Mouse (Mus musculus): ENCODE data around the gene Cldn14. TPM values are rescaled to one million over a fixed set of nuclear protein-coding genes. Genes with fewer than 3 reads are reported as not detected.

The Cldn14 gene
- polyA plus RNA-seq, 1 experiment from 2014 or later = not detected

DNA sequence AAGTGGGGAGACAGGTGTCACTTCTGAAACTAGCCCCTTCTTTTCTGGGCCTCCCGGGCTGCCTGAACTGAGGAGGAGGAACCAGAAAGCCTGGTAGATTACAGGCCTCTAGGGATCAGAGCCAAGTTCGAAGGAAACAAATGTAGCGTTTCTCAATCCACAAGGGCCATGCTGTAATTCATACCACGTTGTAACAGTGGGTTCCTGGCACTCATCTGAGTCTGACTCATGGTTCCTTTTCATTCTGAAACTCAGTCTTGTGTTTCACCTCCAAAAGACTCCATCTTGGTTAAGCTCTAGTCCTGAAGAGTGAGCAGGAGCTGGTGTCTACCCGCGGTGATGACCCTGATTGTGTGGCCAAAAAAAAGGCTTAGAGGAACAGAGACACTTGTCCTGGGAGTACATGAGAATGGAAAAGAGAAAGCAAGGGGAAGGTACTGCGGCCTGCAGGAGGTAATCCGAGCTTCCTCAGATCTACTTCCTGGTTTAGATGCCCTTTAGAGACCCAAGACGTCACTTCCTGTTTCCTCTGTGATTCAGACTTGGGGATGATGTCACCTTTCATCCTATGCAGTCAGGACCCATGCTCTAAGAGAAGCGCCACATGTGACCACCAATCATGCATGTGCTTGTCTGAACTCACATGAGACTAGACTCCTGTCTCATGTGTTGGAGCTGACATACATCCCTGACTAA lies 94.6 kb downstream of the Cldn14 start:
- peaks cover 5% of the 10 kb centered on the region; the same call in 1 of the 2 replicates for H3K4me1 ChIP-seq (replicated peaks; ENCODE audit: control insufficient read depth, insufficient read depth, low read length)
- H3K4me3 ChIP-seq (ENCODE audit: low read length) = no peak overlapping the region
- H3K27ac ChIP-seq (ENCODE audit: low read length) = no peak overlapping the region
- no peaks in the 10 kb centered on the region for H3K36me3 ChIP-seq (ENCODE audit: control insufficient read depth, insufficient read depth, low read length)
- no peak for ATAC-seq (ENCODE audit: low read depth)
- no peaks in the 10 kb centered on the region for H3K27me3 ChIP-seq (ENCODE audit: control insufficient read depth, insufficient read depth, low read depth, low read length)
- no peak overlapping the region for H3K9ac ChIP-seq (ENCODE audit: low read length)
- 63% methylated on average over 10 of the region's 10 CpGs for WGBS
- H3K4me2 ChIP-seq (ENCODE audit: low read depth, low read length) = no peak overlapping the region
- no peaks in the 10 kb centered on the region for H3K9me3 ChIP-seq (ENCODE audit: control insufficient read depth, low read length)

DNA sequence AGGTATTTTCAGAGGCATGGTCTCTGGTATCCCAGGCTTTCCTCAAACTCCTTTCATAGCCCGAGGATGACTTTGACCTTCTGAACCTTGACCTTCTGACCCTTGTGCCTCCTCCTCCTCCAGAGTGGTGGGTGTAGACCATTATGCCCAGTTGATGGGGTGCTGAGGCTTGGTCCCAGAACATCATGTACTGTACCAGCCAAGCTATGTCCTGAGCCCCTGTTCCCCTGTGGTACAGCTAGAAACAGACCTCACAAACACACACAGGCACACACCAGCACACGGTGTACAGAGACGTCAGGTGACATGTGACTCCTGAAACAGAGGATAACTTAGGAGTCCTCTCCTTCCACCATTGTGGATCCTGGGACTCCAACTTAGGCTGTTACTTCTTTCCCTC lies 95.8 kb downstream of the Cldn14 start:
- Histone ChIP-seq H3K4me2 (ENCODE audit: low read depth, low read length) (no peak overlapping the region), H3K4me3 (ENCODE audit: low read length) (no peak overlapping the region), H3K36me3 (ENCODE audit: control insufficient read depth, insufficient read depth, low read length) (no peaks in the 10 kb centered on the region), H3K27ac (ENCODE audit: low read length) (no peak overlapping the region), H3K9ac (ENCODE audit: low read length) (no peak overlapping the region), H3K9me3 (ENCODE audit: control insufficient read depth, low read length) (no peaks in the 10 kb centered on the region), H3K27me3 (ENCODE audit: control insufficient read depth, insufficient read depth, low read depth, low read length) (no peaks in the 10 kb centered on the region), H3K4me1 (replicated peaks; ENCODE audit: control insufficient read depth, insufficient read depth, low read length) (peaks cover 2% of the 10 kb centered on the region; the same call in 1 of the 2 replicates)
- 53% methylated on average over 3 of the region's 3 CpGs for WGBS
- ATAC-seq (ENCODE audit: low read depth) = no peak

DNA sequence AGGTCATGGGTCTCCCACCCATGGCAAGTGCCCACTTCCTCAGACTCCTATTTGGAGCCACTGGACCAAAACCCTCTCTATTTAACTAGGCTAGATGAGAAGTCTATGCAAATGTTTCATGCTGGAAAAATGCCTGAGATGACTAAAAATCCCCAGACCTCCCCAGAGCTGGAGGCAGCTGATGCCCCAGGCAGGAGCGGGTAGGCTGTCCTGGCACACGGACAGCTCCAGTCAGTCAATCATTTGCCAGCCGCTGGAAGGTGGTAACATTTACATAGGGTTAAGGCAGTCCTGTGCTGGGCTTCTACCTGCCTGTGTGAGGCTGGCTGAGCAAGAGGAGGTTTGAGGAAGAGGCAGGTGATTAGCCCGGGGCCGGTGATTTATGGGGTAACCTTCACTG lies 96.5 kb downstream of the Cldn14 start:
- Histone ChIP-seq H3K27ac (ENCODE audit: low read length) (no peak overlapping the region), H3K4me1 (replicated peaks; ENCODE audit: control insufficient read depth, insufficient read depth, low read length) (no peaks in the 10 kb centered on the region; the same call in 1 of the 2 replicates), H3K4me3 (ENCODE audit: low read length) (no peak overlapping the region), H3K36me3 (ENCODE audit: control insufficient read depth, insufficient read depth, low read length) (no peaks in the 10 kb centered on the region), H3K27me3 (ENCODE audit: control insufficient read depth, insufficient read depth, low read depth, low read length) (no peaks in the 10 kb centered on the region), H3K9ac (ENCODE audit: low read length) (no peak overlapping the region), H3K9me3 (ENCODE audit: control insufficient read depth, low read length) (no peaks in the 10 kb centered on the region), H3K4me2 (ENCODE audit: low read depth, low read length) (no peak overlapping the region)
- 43% methylated on average over 5 of the region's 5 CpGs for WGBS
- peak; percentile 57 for ATAC-seq (ENCODE audit: low read depth)

DNA sequence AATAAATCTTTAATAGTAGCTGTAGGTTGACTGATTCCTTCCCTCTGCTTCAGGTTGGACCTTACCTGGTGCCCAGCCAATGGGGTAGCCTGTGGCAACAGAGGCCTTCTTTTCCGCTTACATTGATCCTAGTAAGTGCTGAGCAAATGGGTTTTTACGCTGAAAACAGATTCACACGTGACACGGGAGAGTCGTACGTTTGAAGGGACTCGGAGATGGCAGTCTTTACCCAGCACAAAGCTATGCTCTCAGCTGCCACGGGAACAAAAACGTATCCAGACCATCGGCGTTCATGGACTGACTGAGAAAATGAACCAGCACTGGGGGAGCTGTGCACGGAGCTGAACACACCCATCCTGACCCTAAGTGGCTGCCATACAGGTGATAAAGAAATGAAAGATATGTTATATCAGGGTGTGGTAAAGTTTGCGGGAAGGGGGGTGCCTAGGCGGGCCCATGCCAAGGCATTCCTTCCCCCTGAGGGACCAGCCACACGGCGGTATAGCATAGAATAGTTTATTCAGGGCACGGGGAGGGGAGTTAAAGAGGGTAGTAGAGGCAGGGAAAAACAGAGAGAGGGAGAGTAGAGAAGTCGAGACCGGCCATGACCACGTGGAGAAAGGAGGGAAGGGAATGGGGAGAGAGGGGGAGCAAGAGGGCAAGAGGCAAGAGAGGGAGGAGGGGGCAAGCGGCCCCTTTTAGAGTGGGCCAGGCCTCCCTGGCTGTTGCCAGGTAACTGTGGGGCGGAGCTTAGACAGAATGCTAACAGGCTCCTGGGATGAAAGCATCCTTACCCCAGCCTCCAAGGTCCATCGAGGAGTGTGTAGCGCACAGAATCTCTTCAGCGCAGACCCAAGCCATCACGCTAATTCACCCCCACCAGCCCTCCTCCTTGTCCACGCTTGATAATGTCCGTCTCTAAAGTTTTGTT lies 97.6 kb downstream of the Cldn14 start:
- WGBS = 50% methylated on average over 28 of the region's 28 CpGs
- Histone ChIP-seq H3K9me3 (ENCODE audit: control insufficient read depth, low read length) (no peaks in the 10 kb centered on the region), H3K36me3 (ENCODE audit: control insufficient read depth, insufficient read depth, low read length) (no peaks in the 10 kb centered on the region), H3K4me2 (ENCODE audit: low read depth, low read length) (peak overlapping the region; percentile 17; the same call in 1 of the 2 replicates), H3K27ac (ENCODE audit: low read length) (no peak overlapping the region), H3K4me3 (ENCODE audit: low read length) (no peak overlapping the region), H3K9ac (ENCODE audit: low read length) (no peak overlapping the region), H3K4me1 (replicated peaks; ENCODE audit: control insufficient read depth, insufficient read depth, low read length) (no peaks in the 10 kb centered on the region; the same call in 1 of the 2 replicates), H3K27me3 (ENCODE audit: control insufficient read depth, insufficient read depth, low read depth, low read length) (no peaks in the 10 kb centered on the region)
- ATAC-seq (ENCODE audit: low read depth) = peak; percentile 39

DNA sequence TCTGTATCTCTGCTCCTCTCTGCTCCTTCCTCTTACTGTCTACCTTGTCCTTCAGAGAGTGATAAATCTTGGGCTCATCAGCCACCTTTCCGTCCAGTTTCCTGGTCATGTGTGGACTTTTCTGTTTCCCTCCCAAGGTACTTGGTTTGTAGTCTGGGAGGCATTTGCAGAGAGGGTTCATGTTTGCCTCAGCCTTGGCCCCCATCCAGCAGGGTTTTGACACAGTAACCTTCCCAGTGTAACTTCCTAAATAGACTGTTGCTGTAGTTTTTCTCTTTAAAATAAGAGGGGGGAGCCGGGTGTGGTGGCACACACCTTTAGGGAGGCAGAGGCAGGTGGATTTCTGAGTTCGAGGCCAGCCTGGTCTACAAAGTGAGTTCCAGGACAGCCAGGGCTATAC lies 98.7 kb downstream of the Cldn14 start:
- 71% methylated on average over 3 of the region's 3 CpGs for WGBS
- no peaks in the 10 kb centered on the region for H3K27me3 ChIP-seq (ENCODE audit: control insufficient read depth, insufficient read depth, low read depth, low read length)
- H3K9me3 ChIP-seq (ENCODE audit: control insufficient read depth, low read length) = no peaks in the 10 kb centered on the region
- no peak overlapping the region for H3K9ac ChIP-seq (ENCODE audit: low read length)
- H3K27ac ChIP-seq (ENCODE audit: low read length) = no peak overlapping the region
- H3K36me3 ChIP-seq (ENCODE audit: control insufficient read depth, insufficient read depth, low read length) = peaks cover 2% of the 10 kb centered on the region; the same call in 1 of the 2 replicates
- H3K4me2 ChIP-seq (ENCODE audit: low read depth, low read length) = no peak overlapping the region
- H3K4me3 ChIP-seq (ENCODE audit: low read length) = no peak overlapping the region
- no peaks in the 10 kb centered on the region; the same call in 1 of the 2 replicates for H3K4me1 ChIP-seq (replicated peaks; ENCODE audit: control insufficient read depth, insufficient read depth, low read length)
- ATAC-seq (ENCODE audit: low read depth) = no peak

DNA sequence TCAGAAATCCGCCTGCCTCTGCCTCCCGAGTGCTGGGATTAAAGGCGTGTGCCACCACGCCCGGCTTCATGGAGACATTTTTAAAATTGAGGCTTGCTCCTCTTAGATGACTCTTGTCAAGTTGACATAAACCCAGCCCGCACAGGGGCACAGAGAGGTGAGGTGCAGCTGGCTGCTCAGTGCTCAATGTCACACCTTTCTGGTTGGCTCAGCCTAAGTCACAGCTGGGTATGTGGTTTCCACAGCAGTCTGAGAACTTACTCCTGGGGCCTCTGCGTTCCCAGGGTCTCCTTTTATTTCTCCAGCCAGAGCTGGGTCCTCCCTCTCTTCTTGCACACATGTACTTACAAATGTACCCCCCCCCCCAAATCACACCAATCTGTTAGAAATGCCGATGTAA lies 100.4 kb downstream of the Cldn14 start:
- Histone ChIP-seq H3K36me3 (ENCODE audit: control insufficient read depth, insufficient read depth, low read length) (peaks cover 2% of the 10 kb centered on the region; the same call in 1 of the 2 replicates), H3K4me1 (replicated peaks; ENCODE audit: control insufficient read depth, insufficient read depth, low read length) (no peaks in the 10 kb centered on the region; the same call in 1 of the 2 replicates), H3K4me3 (ENCODE audit: low read length) (no peak overlapping the region), H3K27ac (ENCODE audit: low read length) (no peak overlapping the region), H3K4me2 (ENCODE audit: low read depth, low read length) (no peak overlapping the region), H3K9ac (ENCODE audit: low read length) (no peak overlapping the region), H3K9me3 (ENCODE audit: control insufficient read depth, low read length) (no peaks in the 10 kb centered on the region), H3K27me3 (ENCODE audit: control insufficient read depth, insufficient read depth, low read depth, low read length) (no peaks in the 10 kb centered on the region)
- WGBS = 79% methylated on average over 8 of the region's 8 CpGs
- ATAC-seq (ENCODE audit: low read depth) = no peak

DNA sequence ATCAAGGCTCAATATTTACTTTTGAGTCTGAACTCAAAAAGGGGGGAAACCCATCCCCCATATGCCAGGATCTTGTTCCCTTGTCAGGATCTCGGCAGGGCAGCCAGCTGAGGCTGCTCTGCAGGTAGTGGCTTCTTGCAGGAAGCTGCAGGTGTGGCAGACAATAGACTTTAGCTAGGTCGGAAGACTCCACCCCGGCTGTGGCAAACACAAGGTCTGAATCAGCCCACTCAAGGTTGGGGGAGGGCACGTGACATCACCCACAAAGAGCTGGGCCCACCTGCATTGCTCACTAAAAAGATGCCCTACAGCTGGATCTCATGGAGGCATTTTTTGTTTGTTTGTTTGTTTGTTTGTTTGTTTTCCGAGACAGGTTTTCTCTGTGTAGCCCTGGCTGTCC lies 100.9 kb downstream of the Cldn14 start:
- peaks cover 2% of the 10 kb centered on the region; the same call in 1 of the 2 replicates for H3K36me3 ChIP-seq (ENCODE audit: control insufficient read depth, insufficient read depth, low read length)
- no peaks in the 10 kb centered on the region for H3K9me3 ChIP-seq (ENCODE audit: control insufficient read depth, low read length)
- no peak overlapping the region for H3K4me3 ChIP-seq (ENCODE audit: low read length)
- H3K27me3 ChIP-seq (ENCODE audit: control insufficient read depth, insufficient read depth, low read depth, low read length) = no peaks in the 10 kb centered on the region
- no peak overlapping the region for H3K4me2 ChIP-seq (ENCODE audit: low read depth, low read length)
- no peak for ATAC-seq (ENCODE audit: low read depth)
- no peaks in the 10 kb centered on the region; the same call in 1 of the 2 replicates for H3K4me1 ChIP-seq (replicated peaks; ENCODE audit: control insufficient read depth, insufficient read depth, low read length)
- H3K9ac ChIP-seq (ENCODE audit: low read length) = no peak overlapping the region
- no peak overlapping the region for H3K27ac ChIP-seq (ENCODE audit: low read length)
- 55% methylated on average over 5 of the region's 5 CpGs for WGBS

DNA sequence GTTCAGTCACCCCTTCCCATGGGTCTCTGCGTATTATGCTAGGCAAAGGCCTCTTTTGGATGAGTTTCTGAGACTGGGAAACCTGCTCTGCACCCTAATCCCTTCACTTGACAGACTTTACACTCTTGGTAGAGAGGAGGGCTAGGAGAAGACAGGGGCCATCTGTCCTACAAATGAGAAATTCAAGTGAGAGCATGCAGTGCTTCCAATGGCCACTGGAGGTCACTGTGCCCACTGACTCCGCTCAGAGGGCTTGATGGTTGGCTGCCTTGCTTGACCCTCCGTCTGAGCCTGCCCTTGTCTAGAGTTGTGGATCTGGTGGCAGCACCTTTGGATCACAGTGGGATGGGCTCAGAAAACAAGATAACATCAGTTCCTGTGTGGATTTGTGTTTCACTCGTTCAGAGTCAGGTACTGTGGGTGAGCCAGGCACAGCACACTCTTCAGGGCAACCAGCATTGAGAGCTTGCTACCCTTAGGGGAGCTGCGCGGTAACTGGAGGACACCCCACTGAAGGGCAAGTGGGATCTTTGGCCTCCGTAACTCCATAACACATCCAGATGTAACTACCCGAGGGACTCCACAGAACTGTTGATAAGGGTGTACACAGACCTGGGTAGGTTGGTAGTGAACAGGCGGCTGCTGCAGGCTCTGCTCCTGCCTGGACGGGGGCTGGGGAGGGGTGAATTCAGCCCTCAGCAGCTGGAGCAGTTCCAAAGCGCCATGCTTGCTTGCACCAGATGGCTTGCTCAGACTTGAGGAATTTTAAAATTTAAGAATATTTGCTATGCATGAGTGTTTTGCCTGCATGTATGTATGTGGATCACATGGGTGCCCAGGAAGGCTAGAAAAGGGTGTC lies 102.3 kb downstream of the Cldn14 start:
- H3K4me3 ChIP-seq (ENCODE audit: low read length) = no peak overlapping the region
- H3K9ac ChIP-seq (ENCODE audit: low read length) = no peak overlapping the region
- WGBS = 53% methylated on average over 11 of the region's 11 CpGs
- H3K36me3 ChIP-seq (ENCODE audit: control insufficient read depth, insufficient read depth, low read length) = peaks cover 5% of the 10 kb centered on the region; the same call in 1 of the 2 replicates
- no peaks in the 10 kb centered on the region for H3K4me1 ChIP-seq (replicated peaks; ENCODE audit: control insufficient read depth, insufficient read depth, low read length)
- H3K27ac ChIP-seq (ENCODE audit: low read length) = no peak overlapping the region
- H3K9me3 ChIP-seq (ENCODE audit: control insufficient read depth, low read length) = no peaks in the 10 kb centered on the region
- no peak overlapping the region for H3K4me2 ChIP-seq (ENCODE audit: low read depth, low read length)
- ATAC-seq (ENCODE audit: low read depth) = peak; percentile 32
- H3K27me3 ChIP-seq (ENCODE audit: control insufficient read depth, insufficient read depth, low read depth, low read length) = no peaks in the 10 kb centered on the region
